Mouse (Mus musculus): ENCODE data around the gene Ppp1r15b.

DNA sequence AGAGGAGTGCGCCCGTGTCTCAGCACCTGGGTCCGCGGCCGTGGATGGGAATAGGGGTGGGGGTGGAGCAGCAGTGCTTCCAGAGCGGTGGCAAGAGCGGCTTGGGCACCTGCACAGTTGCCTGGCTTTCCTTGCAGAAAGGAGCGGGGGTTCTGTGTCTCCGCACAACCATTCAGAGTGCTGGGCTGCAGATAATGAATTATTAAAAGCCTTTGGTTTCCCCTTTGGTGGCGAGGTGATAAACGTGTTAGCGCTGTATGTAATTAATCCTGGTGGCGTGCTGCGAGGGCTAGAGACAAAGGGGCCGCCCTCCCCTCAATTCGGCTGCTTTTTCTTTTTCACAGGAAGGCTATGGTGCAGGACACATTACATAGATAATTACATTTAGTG, 51.8 kb downstream of the Ppp1r15b start:
- TF ChIP-seq CHD2 (IDR thresholded peaks at IDR 0.05; ENCODE audit: low read depth, low read length) (no peak), HCFC1 (IDR thresholded peaks at IDR 0.05; ENCODE audit: borderline replicate concordance, insufficient read depth, low read length) (no peak), ZNF384 (IDR thresholded peaks at IDR 0.05; ENCODE audit: low read depth, low read length) (no peak)
